Mouse (Mus musculus) C2C12 (cell line): ENCODE measurements around the gene Fhl1.

Experiments used
- CTCF ChIP-seq: IDR thresholded peaks from one replicate; pipeline ENCODE4 v1.5.1; 2011; ENCODE audit not compliant: control insufficient read depth, insufficient read depth, insufficient read length
- USF1 ChIP-seq: IDR thresholded peaks from one replicate; pipeline ENCODE4 v1.6.1; 2011; ENCODE audit warnings: low read depth, mild to moderate bottlenecking, control low read depth, moderate library complexity

DNA sequence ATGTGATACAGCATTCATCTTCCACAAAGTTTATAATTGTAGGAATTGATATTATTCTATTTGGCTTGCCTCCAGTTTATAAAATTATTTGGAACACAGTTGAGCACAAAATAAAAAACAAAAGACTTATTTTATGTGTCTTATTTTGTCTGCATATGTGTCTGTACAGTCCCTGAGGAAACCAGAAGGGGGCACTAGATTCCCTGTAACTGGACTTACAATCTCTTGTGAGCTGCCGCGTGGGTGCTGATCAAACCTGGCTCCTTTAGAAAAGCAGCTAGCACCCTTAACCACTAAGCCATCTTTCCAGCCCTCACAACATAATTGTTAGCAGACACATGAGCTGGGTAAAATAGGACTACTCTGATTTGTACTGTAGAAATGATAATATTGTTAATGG, 24.1 kb downstream of the Fhl1 start:
- no peak for TF ChIP-seq CTCF
- TF ChIP-seq USF1: no peak
